Mouse (Mus musculus) ES-E14 (cell line): ENCODE data around the gene Zfp758. TPM values are rescaled to one million over a fixed set of nuclear protein-coding genes. Genes with fewer than 3 reads are reported as not detected.

ENCODE experiments used
- DNase-seq: peaks from one replicate; pipeline ENCODE4 v3.0.0-alpha.2; 2013; ENCODE audit warnings: low read depth, low spot score
- H3K27ac ChIP-seq: 2 replicates; pipeline ENCODE4 v1.5.1; 2012; ENCODE audit warnings: low read depth, mild to moderate bottlenecking, low read length, moderate library complexity, mixed read lengths; ENCODE audit not compliant: poor library complexity, insufficient read depth, severe bottlenecking
- H3K36me3 ChIP-seq: 2 replicates; pipeline ENCODE4 v1.6.1; 2012; ENCODE audit warnings: mild to moderate bottlenecking, low read length, moderate library complexity, mixed read lengths; ENCODE audit not compliant: control insufficient read depth, poor library complexity, insufficient read depth, severe bottlenecking
- H3K4me1 ChIP-seq, 2 experiments: fragments of 150-350 bp in 1 of 2; sonication (generic) in 1 of 2; 2 replicates each; pipeline ENCODE4 v1.6.1; 2012; ENCODE audit warnings: low read length in 2 of 2, mild to moderate bottlenecking in 1 of 2, mixed read lengths in 1 of 2; ENCODE audit not compliant: control insufficient read depth in 2 of 2, insufficient read depth in 2 of 2, poor library complexity in 1 of 2
- H3K4me3 ChIP-seq, 2 experiments: fragments of 150-350 bp in 1 of 2; sonication (generic) in 1 of 2; 2 replicates each; pipeline ENCODE4 v1.5.1; 2012; ENCODE audit warnings: low read length in 2 of 2, low read depth in 1 of 2, mild to moderate bottlenecking in 1 of 2, mixed read lengths in 1 of 2; ENCODE audit not compliant: insufficient read depth in 1 of 2, poor library complexity in 1 of 2, severe bottlenecking in 1 of 2
- H3K9ac ChIP-seq: 2 replicates; pipeline ENCODE4 v1.6.1; 2012; ENCODE audit warnings: low read depth, mild to moderate bottlenecking, low read length, mixed read lengths; ENCODE audit not compliant: poor library complexity, insufficient read depth, severe bottlenecking
- H3K9me3 ChIP-seq: fragments of 150-350 bp; sonication (generic); 2 replicates; pipeline ENCODE4 v1.6.1; 2012; ENCODE audit warnings: low read depth, mild to moderate bottlenecking, low read length; ENCODE audit not compliant: control insufficient read depth, insufficient read depth
- CHD2 ChIP-seq: IDR thresholded peaks from 2 replicates; pipeline ENCODE4 v1.6.1; 2014; ENCODE audit warnings: mild to moderate bottlenecking, low read depth, low read length, inconsistent platforms
- HCFC1 ChIP-seq: IDR thresholded peaks from 2 replicates; pipeline ENCODE4 v1.6.1; 2012; ENCODE audit warnings: low read length, inconsistent platforms, borderline replicate concordance; ENCODE audit not compliant: insufficient read depth
- MAFK ChIP-seq: IDR thresholded peaks from 2 replicates; pipeline ENCODE4 v1.6.1; 2014; ENCODE audit warnings: mild to moderate bottlenecking, low read depth, low read length, inconsistent platforms; ENCODE audit not compliant: insufficient read depth
- ZC3H11A ChIP-seq: IDR thresholded peaks from 2 replicates; pipeline ENCODE4 v1.6.1; 2012; ENCODE audit warnings: low read depth, mild to moderate bottlenecking, inconsistent platforms, low read length, borderline replicate concordance
- ZNF384 ChIP-seq: IDR thresholded peaks from 2 replicates; pipeline ENCODE4 v1.6.1; 2012; ENCODE audit warnings: low read depth, low read length, inconsistent platforms
- in situ Hi-C, 2 experiments: fragments of 600-800 bp; cut with MboI; formaldehyde crosslinking; loops; one replicate each; pipeline ENCODE4 v1.15.1; 2025; ENCODE audit warnings: low sequenced_read_pairs in 2 of 2, inconsistent platforms in 1 of 2; ENCODE audit not compliant: unreplicated experiment in 2 of 2
- total RNA-seq: library from RNA; depleted of rRNA; stranded (reverse); fragments of 300-350 nt; gene quantifications from 2 replicates; pipeline ENCODE4 v1.2.3, GENCODE M21; 2012

Zfp758 gene
- total RNA-seq, 1 experiment: 6.9 TPM

DNA sequence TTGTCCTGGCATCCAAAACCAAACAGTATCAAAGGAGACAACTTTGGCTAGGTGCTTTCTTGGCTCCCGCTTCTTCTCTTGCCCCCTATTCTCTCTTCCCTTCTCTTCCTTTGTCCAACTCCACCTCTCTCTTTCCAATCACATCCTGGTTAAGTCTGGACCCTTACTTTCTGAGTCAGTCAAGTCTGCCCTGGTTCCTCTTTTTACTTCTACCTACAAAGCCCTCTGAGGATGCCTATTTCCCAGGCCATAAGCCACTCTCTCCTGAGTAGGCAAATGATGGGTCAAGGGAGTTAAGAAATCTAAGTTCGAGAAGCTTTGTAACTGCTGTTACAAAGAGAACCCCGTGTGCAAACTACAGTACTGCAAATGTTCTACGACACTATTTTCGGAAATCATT is 681 bp upstream of the Zfp758 start:
- Histone ChIP-seq H3K4me1 (no peaks in the 10 kb centered on the region), H3K36me3 (no peaks in the 10 kb centered on the region), H3K4me3 (peak overlapping the region; percentile 76 to 93), H3K9ac (peak overlapping the region; percentile 73; the same call in 1 of the 2 replicates), H3K9me3 (no peaks in the 10 kb centered on the region), H3K27ac (no peak overlapping the region)
- no peak for TF ChIP-seq ZC3H11A
- TF ChIP-seq MAFK: no peak
- TF ChIP-seq HCFC1: no peak
- no peak for TF ChIP-seq CHD2
- no peak for TF ChIP-seq ZNF384
- in situ Hi-C loops: no loop called here
- no peak for DNase-seq

DNA sequence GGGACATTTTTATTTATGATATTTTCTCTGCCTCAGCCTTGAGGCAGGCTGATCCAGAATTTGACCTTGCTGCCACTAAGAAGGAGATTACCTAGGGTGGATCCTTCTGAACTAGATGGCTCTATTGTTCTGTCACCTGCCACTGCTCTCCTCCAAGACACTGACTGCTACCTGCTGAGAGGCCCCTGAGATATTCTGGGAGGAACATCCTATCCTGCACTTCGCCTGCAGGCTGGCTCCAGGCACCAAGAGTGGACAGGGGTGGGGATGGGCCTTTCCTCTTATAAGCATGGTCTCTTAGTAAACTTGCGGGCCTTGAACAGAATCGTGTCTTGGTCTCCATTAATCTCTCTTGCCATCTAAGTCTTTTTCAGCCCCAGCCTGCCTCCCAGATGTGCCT is 2.6 kb downstream of the Zfp758 start:
- in situ Hi-C loops: no loop called here
- no peak overlapping the region for H3K4me3 ChIP-seq
- TF ChIP-seq CHD2: no peak
- TF ChIP-seq HCFC1: no peak
- no peak for TF ChIP-seq MAFK
- TF ChIP-seq ZNF384: no peak
- no peak for TF ChIP-seq ZC3H11A
- no peaks in the 10 kb centered on the region for H3K4me1 ChIP-seq
- H3K27ac ChIP-seq: no peak overlapping the region
- no peak overlapping the region for H3K9ac ChIP-seq
- H3K9me3 ChIP-seq: peaks cover 1% of the 10 kb centered on the region; the same call in 1 of the 2 replicates
- DNase-seq: no peak
- no peaks in the 10 kb centered on the region; the same call in 1 of the 2 replicates for H3K36me3 ChIP-seq

DNA sequence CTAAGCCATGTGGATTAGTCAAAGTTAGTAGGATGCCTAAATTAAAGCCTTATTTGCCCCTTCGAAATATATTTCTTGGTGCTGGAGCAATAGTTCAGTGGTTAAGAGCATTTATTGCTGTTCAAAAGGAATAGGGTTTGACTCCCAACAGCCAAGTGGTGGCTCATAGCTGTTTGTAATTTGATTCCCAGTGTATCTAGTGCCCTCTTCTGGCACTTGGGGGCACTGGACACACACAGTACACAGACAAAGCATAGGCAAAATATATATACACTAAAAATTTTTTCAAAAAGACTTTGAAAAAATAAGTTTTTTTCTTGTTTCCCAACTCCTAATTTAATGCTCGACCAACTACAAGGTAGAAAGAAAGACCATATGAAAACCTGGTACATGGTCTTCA is 49.5 kb downstream of the Zfp758 start:
- in situ Hi-C loops: loop anchor here in 1 of 2 experiments (25.0 kb wide), 2 partner anchors 248 to 348 kb away; partner anchors contain the start of gene Zfp947
- Histone ChIP-seq H3K4me1 (no peaks in the 10 kb centered on the region), H3K9ac (no peak overlapping the region), H3K36me3 (no peaks in the 10 kb centered on the region), H3K4me3 (no peak overlapping the region), H3K27ac (no peak overlapping the region), H3K9me3 (no peaks in the 10 kb centered on the region)
- TF ChIP-seq ZC3H11A (peak; percentile 88; the same call in 1 of the 2 replicates), ZNF384 (no peak)
- peak; percentile 28 for DNase-seq

DNA sequence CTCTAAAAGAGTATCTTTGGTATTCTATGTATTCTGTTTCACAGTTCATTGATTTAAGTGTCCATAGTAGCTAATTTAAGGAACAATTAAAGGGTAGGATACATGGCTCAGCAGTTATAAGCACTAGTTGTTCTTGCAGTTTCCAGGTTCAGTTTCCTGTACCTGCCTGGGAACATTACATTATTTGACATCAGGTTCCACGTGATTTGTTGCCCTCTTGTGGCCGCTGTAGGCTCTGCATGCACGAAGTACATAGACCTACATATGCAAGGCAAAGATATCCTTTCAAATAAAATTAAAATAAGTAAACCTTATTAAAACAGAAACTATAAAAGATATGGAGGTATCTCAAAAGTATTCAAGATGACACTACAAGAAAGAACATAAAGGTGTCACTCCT is 56.3 kb downstream of the Zfp758 start:
- Histone ChIP-seq H3K4me1 (no peaks in the 10 kb centered on the region), H3K4me3 (no peak overlapping the region), H3K9me3 (no peaks in the 10 kb centered on the region), H3K9ac (no peak overlapping the region), H3K36me3 (no peaks in the 10 kb centered on the region), H3K27ac (no peak overlapping the region)
- in situ Hi-C loops: loop anchor here in 1 of 2 experiments (25.0 kb wide), 2 partner anchors 255 to 355 kb away; partner anchors contain the start of gene Zfp947
- peak; percentile 54 for DNase-seq
- TF ChIP-seq ZC3H11A (peak; percentile 70; the same call in 1 of the 2 replicates), ZNF384 (no peak)
